Mouse (Mus musculus): ENCODE data around the gene Arpc5.
"Not testable (repeated sequence)": the region's sequence is repeated elsewhere in the genome, so short reads cannot be mapped to it uniquely, and the experiment has no call there.

Gene Arpc5

DNA sequence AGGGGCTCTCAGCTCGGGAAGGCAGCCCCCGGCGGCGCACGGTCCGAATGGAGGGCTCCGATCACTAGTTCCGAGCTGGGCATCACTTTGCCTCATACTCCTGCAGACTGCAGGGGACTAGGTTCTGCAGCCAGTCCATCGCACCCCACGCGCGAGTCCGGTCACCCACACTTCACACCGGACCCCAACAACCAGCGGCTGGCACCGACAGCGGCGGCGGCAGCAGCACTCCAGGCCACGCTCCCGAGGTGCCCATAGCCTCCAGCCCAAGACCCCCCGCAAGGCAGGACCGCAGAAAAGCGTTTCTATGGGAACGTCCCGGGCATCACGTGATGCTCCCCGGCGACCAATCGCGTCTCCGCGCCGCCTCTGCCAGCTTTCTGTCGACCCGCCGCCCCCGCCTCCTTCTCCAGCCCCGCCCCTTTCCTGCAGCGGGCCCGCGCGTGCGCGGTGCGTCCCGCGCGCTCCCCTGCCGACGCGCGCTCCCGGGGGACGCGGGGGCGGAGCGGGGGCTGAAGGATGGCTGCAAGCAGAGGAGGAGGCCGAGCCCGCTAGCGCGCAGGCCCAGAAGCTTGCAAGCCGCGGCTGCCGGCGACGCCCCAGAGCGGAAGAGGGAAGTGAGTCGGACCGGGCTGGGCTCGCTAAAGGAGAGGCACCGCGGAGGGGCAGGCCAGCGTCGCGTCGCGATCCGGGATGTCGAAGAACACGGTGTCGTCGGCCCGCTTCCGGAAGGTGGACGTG is at the start of gene Arpc5, which contains the start of gene Rgl1:
Gene Arpc5, plus strand, starts transcription at position 511 of the 741 bp plus-strand sequence.
Gene Rgl1, minus strand, starts transcription at position 320 of the 741 bp plus-strand sequence.
- peak; percentile 98 for DNase-seq

DNA sequence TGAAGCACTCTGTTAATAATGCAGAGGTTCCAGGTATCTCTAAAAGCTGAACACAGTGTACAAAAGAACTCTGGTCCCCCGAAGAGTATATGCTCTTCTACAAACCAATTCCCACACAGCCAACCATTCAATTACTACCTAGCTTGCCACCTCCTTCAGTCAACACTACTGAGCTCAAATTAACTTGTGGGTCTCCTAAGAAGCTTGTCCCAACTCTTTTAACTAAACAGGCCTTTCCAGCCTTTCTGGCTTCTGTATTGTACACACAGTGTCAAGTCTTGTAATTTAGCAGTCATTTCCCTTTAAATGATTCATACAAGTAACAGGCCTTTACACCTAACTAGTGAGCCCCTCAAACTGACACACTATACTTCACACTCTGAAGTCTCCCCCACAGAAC is 49.0 kb upstream of the Arpc5 start:
- DNase-seq: no peak

DNA sequence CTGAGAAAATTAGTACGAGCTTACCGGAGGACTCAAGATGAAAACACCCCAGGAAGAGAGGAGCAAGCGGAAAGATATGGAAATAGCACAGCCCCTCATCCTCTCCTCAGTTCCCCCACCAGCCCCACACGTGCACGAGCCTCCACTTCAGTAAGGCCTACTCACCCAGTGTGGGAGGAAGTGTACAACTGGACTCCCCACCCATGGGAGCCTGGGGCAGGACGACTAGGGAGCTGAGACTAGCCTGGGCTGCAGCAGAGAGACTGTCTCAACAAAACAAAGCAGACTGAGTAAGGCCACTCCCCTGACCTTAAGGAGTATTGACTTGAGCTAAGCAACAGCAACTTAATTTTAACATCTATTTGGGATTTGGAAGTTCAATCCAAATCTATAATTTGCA is 48.1 kb upstream of the Arpc5 start:
- DNase-seq: no peak

DNA sequence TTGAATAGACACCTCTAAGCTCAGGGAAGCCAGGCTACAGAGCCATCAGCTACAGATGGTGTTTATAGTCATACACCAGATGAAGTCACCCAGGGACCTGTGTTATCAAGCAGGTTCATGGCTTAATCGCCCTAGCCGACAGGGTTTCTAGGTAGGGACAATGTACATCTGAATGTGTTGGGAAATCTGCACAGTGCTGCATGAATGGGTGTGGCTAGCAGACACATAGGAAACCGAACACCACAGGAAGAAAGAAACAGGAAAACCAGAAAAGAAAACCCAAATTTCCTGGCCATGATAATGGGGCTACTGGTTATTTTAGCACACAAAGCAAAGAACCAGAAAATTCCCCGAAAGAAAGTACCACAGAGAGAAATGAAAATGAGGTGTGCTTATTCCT is 45.4 kb upstream of the Arpc5 start:
- DNase-seq: no peak

DNA sequence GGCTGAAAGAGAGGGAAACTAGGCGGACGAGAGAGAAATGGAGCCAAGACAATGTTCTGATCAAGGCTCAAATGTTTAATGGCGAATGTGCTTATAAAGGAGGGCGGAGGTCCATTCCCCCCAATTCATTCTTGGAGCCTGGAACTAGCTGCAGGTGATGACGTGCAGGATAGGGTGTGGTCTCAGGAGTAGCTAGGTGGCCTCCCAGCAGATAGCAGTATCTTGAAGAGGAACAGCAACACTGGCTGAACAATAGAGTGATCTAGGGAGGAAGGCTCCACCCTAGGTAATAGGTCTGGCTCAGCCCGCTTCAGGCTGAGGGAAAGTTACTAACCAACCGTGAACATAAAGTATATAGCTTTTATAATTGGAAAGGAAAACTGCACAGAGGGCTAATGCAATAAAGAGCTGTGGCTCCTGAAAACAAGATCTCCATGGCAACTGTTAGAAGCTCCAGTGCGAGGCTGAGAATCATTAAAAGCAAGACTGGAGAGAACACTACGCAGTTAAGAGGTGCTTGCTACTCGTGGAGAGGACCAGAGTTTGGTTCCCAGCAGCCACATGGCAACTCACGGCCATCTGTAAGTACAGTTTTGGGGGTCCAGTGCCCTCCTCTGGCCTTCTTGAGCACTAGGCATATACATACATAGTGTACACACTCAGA is 44.7 kb upstream of the Arpc5 start:
- DNase-seq: no peak

DNA sequence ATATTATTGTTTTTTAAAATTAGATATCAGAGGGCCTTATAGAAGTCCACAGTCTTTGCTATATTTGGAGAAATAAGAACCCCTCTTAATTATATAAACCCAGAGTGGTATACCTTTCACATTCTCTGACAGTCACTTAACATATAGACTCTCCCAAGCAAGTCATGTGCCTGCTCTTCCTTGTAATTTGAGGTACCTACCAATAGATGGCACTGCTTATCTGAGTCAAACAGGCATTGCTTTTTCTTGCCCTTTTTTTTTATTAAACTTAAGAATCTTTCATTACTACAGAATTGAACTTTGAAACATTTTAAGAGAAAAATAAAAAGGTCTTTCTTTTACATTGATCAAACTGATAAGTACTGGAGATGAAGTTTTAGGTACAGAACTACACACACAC is 42.1 kb upstream of the Arpc5 start:
- DNase-seq: no peak

DNA sequence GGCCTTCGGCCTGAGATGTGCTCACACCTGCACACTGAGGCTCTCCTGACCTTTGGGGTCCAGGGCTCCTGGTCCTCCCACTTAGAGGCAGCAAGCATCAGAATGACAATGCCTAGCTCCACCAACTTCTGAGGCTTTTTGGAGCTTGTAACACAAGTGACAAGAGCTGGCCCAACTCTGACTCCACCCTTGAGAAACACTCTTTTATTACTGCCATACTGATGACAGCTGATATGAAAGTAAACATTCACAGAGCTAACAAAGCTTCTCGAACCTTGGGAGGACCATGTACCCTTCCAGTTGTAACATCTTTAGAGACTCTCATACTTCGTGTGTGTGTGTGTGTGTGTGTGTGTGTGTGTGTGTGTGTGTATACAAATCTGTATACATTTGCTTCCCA is 40.2 kb upstream of the Arpc5 start:
- no peak for DNase-seq

DNA sequence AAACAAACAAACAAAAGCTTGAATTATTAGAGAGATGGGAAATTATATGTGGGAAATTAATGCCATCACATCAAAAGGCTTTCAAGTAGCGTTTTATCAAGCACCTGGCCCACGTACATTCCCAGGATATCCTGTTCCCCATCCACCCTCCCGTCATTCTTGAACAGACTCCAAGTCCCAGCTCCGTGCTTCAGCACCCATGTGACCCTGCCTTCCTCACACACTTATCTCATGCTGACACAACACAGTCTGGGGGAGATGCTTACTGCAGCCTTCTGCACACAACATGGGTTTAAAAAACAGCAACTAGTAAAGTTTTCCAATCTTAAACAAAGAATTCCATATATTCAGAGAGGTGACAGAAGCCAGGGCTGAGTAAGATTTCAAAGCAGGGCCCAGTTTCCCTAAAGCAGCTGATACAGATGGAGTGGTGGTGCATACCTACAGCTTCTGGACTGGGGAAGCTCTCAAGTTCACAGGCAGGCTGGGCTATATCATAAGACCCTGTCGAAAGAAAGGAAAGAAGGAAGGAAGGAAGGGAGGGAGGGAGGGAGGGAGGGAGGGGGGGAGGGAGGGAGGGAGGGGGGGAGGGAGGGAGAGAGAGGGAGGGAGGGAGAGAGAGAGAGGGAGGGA is 38.6 kb upstream of the Arpc5 start:
- no peak for DNase-seq

DNA sequence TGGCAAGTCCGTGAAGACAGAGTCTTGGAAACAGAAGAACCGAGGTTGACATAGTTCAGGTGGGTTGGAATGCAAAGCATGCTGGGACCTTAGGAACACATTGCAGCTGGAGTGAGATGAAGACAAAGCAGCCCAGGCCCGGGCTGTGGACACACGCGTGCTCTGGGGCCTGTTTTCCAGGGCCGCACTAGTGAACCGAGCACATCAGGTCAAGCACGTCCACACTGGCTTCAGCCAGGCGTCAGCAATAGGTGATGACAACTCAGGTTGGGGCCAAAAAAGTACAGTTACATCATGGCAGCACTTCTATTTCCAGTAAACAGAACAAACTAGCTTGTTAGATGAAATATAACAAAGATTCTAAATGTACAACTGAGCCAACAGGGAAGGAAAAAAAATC is 27.5 kb upstream of the Arpc5 start:
- DNase-seq: no peak

DNA sequence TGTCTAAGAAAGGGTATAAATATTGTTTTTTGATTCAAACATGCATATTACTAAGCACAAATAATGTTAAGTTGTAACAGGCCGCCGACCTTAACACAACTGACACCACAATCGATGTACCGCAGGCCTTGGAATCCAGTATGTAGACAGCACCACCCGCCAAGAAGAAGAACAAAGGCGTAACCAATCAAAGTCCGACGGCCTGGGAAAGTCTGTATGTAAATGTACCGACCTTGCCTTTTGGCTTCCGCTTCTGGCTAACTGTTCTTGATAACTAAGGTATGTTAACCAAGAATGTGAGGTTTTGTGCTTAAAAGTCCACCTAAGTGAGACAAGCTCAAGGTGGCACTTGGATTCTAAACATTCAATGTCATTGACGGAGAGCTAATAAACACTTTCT is 27.0 kb upstream of the Arpc5 start:
- DNase-seq: no peak

DNA sequence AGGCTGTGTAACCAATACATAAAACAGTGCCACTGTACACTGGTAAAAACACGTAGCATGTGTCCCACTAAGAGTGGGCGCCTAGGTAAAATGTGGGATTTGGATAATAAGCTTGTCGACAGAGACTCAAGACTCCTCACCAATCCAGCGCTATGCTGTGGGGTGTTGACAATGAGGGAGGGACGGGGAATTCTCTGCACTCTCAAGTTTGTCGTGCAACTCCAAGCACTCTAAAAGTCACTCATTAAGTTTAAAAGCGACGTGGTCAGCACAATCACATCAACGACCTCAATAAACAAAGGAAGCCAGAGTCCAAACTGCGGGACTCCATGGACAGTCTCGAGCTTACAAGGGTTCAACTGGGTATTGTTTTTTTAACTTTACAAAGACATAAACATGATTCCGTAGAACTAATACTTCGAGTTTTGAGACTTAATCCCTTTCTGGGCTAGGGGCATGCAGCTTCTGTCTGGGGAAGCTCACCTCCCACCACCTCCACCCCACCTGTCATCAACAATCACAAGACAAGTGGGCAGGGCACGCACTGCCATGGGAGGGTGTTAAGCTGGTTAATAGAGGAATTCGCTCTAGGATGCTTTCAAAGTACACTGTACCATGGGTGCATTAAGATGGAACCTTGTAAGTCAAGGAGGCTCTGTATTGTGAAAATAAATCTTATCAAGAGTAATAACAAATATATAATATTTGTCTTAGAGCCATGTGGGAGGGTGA is 23.1 kb upstream of the Arpc5 start:
- no peak for DNase-seq

DNA sequence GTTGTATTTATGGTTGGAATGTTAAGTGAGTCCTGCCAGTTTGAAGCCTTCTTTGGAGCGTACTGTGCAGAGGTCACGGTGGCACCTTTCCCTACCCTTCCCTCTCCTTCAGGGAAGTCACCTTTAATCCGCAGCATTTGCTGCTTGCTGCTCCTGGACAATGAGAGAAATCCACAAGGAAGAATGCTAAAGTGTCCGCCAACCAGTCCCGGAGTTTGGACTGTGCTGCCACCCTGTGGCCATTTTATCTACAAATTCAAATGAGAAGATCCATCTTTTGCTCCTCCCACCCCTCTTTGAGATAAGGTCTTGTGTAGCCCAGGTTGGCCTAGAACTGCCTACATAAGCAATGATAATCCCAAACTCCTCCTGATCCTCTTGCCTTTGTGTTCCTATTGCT is 19.9 kb upstream of the Arpc5 start:
- DNase-seq: peak; percentile 82 to 84

DNA sequence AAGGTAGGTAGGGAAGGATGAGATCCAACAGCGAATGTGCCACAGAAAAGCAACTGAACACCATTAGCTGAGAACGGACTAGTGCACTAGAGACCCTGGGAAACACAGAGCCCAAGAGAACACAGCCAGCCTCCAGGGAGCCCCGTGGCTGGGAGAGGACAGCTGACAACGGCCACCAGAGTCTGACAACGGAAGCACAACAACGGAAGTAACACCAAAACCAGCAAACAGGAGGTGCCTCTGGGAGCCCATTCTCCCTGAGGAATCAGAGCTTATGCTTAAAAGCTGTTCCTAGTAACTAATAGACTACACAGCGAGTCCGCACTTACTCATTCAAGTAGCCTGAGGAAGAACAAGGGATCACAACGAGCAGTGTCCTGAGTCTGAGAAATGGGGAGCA is 17.1 kb upstream of the Arpc5 start:
- no peak for DNase-seq

DNA sequence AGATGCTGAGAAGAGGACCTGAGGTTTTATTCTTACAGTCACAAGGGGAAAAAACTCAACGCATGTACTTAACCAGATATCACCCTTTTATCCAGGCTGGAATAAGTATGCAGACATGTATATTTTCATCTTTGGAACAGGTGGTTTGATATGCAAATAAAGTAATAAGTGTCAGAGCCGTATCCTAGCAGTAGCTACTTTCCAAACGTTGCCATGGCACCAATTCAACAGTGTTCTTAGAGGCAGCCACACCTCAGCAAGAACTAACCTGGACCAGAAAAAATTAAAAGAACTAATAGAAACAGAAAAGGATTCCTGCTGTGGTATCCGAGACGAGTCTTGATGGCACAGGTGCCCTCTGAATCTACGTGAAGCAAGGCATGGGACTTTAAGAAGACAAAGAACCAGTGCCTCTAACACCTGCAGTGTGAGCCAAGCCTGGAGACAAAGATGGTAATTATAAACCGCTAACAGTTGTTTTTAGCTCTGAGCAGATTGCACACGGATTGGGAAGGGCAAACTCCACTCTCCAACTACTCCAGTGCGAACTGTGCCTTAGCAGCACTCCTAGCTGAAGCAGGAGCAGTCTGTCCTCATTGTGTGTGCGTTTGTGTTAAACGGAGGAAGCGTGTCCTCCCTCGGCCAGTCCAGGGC is 15.9 kb upstream of the Arpc5 start, which contains the start of gene Apobec4:
Gene Apobec4, plus strand, starts transcription at position 240 of the 654 bp plus-strand sequence.
- no peak for DNase-seq

DNA sequence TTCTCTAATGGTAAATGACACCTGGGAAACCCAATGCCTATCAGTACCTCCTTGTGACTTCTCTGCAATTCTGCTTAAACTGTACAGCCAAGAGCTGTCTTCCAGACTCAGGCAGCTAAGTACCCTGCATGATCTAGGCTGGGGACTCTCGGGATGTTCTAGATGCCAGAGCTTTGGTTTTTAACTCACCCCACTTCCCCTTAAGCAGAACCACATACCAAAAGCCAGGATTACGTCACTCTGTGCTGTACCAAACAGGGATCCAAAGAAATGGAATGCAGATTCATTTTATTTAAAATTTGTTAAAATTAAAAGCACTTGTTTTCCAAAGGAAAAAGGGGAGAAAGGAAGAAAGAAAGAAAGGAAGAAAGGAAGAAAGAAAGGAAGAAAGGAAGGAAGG is 4.6 kb upstream of the Arpc5 start:
- no peak for DNase-seq

DNA sequence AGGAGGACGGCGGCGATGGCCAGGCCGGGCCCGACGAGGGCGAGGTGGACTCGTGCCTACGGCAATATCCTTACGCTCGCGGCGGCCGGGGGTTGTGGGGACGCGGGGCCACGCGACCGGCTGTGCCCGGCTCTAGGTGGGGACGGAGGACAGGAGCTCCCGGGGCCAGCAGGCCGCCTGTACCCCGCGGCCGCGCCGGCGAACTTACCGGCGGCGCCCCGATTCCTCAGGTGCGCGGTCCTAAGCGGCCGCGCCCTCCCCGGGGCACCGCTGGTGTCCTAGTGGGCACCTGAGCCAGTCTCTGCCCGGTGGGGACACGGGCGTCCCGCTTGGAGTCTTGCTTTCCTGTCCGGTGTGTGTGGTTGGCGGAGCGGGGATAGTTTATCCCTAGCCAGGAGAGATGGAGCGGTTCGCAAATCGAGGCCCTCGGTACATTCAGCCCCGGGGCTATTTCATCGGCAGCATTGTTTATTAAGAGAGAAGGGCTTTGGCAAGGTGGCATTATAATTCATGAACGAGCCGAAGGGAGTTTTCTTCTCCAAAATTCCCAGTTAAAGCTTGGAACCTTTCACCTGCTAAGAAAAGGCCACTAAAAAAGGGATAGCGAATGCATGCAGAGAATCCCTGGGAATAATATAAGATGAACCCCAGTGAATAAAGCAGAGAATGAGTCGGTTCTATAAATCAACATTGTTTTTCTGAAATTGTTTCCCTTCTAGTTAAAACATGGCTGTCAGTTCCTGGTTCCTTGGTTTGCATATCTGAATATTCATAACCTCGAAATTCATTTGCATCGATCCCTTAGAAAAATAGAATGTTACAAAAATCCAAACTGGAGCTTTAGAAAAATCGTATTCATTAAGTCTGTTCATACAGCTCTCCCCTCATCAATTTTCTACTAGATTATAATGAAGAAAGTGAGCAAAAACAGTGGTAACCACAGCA is 734 bp downstream of the Arpc5 start:
- DNase-seq: peak in 1 of 2 experiments; percentile 45

DNA sequence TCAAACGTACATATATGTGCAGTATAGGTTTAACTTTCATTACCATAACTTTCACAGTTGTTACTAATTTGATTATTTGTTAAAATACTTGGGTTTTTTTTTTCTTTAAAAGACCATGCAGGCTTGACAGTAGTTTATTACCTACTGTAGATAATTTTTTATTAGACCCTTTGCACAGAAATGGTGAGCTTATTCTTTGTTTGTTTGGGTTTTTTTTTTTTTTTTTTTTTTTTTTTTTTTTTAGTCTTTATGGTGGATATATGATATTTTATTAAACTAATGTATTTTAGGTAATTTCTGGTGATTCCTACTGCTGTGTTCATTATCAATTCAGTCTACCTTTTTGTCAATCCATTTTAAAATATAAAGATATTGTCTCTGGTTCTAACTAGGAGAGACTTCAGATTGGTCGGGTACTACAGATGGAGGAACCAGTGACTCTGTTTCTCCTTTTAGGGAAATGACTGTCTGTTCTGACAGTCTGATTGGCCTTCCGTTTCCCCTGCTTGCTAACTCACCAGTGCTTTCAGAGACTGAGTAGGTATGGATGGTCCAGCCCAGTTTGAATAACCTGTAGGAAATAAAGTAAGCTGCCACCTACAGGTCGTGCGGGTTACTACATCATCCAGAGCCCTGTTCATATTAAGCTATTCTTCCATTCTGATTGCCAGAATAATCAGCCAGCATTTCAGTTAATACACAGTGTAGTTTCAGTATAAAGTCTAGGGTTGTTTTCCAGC is 1.6 kb downstream of the Arpc5 start:
- DNase-seq: peak; percentile 89 to 90

DNA sequence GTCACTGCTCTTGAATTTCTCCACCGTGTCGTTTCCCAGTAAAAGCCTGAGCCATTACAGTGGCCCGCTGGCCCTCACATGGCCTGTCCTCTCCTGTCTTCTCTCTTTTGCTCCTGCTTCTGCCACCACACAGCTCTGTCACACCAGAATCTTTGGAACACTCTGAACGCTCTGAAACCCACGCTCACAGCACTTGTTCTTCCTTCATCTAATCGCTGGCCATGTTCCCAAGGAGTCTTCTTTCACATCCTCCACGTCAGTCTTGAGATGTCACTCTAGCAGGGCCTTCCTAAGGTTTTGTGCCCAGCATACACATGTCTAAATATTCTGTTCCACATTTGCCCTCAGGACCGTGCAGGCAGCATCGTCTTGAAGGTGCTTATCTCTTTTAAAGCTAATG is 4.7 kb downstream of the Arpc5 start:
- no peak for DNase-seq

DNA sequence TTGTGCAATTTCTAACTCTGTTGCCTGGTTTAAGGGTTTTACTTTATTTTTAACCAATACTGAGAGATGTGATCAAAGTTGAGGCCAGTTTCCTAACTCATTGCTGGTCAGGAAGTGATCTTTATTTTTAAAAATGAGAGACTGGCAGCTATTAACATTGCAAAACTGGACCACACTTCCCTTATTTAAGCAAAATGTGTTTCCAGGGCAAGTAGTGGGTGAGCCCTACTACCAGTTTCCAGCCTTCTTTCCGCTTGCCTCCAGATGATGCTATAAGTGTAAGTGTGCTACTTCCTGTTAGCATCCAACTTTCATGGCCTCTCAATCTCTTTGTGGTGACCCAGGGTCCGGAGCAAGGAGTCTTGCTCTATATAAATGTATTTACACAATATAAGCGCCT is 8.3 kb downstream of the Arpc5 start:
- DNase-seq: not testable (repeated sequence)

DNA sequence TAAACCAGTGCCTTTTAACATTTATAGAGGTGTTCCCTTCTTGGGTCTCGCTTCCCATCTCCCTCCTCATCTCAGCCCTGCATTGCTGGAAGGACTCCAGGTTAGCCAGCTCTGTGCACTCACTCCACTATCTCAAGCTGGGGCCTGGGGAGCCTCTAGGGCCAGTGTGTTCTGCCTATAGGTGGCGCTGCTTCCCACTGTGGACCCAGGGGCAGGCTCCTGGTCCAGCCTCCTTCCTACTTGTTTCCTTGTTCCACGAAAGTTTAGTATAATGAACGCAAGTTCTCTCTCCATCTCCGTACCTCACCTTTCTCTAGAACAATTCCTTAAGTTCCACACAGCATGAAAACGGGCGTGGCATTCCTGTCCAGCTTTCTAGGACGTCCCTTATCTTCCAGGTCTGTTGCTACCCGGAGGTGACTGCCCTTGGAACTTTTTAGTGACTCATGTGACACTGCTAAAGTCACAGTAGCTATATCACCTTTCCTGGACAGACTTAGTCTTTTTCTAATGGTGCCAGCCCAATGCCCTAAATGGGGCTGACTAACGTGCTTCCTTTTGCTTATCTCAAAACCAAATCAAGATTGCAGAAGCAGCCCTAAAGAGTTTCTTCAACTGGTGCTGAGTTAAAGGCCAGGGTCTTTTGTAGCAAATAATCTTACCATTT is 12.9 kb downstream of the Arpc5 start:
- DNase-seq: peak; percentile 53 to 59

Data from cerebellum, adult 18-20 months (tissue).